Mouse (Mus musculus): ENCODE data around the gene Amph.
"Not testable (repeated sequence)": the region's sequence is repeated elsewhere in the genome, so short reads cannot be mapped to it uniquely, and the experiment has no call there.

Gene Amph

GRCm38 (mm10) chr13:19025906-19026305, 77.9 kb downstream of the Amph start:
- DNase-seq (ENCODE audit: low spot score in 2 of 2) = no peak

GRCm38 (mm10) chr13:19026923-19027322, 78.9 kb downstream of the Amph start:
- DNase-seq (ENCODE audit: low spot score in 2 of 2) = no peak

GRCm38 (mm10) chr13:19027766-19028350, 79.9 kb downstream of the Amph start:
- DNase-seq (ENCODE audit: low spot score in 2 of 2) = no peak

GRCm38 (mm10) chr13:19031916-19032688, 84.1 kb downstream of the Amph start:
- DNase-seq (ENCODE audit: low spot score in 2 of 2) = no peak

- DNase-seq (ENCODE audit: low spot score in 2 of 2) = no peak
Measured at GRCm38 (mm10) chr13:19052090-19052489, 104.1 kb downstream of the Amph start.

GRCm38 (mm10) chr13:19054504-19054903, 106.5 kb downstream of the Amph start:
- DNase-seq (ENCODE audit: low spot score in 2 of 2) = no peak

GRCm38 (mm10) chr13:19072261-19072660, 124.3 kb downstream of the Amph start:
- DNase-seq (ENCODE audit: low spot score in 2 of 2) = no peak

- no peak for DNase-seq (ENCODE audit: low spot score in 2 of 2)
Measured at GRCm38 (mm10) chr13:19077427-19077826, 129.4 kb downstream of the Amph start.

- DNase-seq (ENCODE audit: low spot score in 2 of 2) = no peak
Measured at GRCm38 (mm10) chr13:19081932-19082331, 133.9 kb downstream of the Amph start.

GRCm38 (mm10) chr13:19094571-19094970, 146.6 kb downstream of the Amph start:
- DNase-seq (ENCODE audit: low spot score in 2 of 2) = no peak

- no peak for DNase-seq (ENCODE audit: low spot score in 2 of 2)
Measured at GRCm38 (mm10) chr13:19097117-19097516, 149.1 kb downstream of the Amph start.

- no peak for DNase-seq (ENCODE audit: low spot score in 2 of 2)
Measured at GRCm38 (mm10) chr13:19101889-19102402, 153.9 kb downstream of the Amph start.

- DNase-seq (ENCODE audit: low spot score in 2 of 2) = no peak
Measured at GRCm38 (mm10) chr13:19106418-19106817, 158.4 kb downstream of the Amph start.

GRCm38 (mm10) chr13:19109331-19109730, 161.3 kb downstream of the Amph start:
- no peak for DNase-seq (ENCODE audit: low spot score in 2 of 2)

- DNase-seq (ENCODE audit: low spot score in 2 of 2) = no peak
Measured at GRCm38 (mm10) chr13:19113034-19113922, 165.3 kb downstream of the Amph start.

GRCm38 (mm10) chr13:19114761-19115160, 166.8 kb downstream of the Amph start:
- not testable (repeated sequence) for DNase-seq (ENCODE audit: low spot score in 2 of 2)

- DNase-seq (ENCODE audit: low spot score in 2 of 2) = no peak
Measured at GRCm38 (mm10) chr13:19126912-19127552, 179.0 kb downstream of the Amph start.

- no peak for DNase-seq (ENCODE audit: low spot score in 2 of 2)
Measured at GRCm38 (mm10) chr13:19133833-19134232, 185.8 kb downstream of the Amph start.

GRCm38 (mm10) chr13:19137212-19137611, 189.2 kb downstream of the Amph start:
- DNase-seq (ENCODE audit: low spot score in 2 of 2) = no peak

GRCm38 (mm10) chr13:19137932-19138331, 189.9 kb downstream of the Amph start:
- no peak for DNase-seq (ENCODE audit: low spot score in 2 of 2)

GRCm38 (mm10) chr13:19138550-19138949, 190.5 kb downstream of the Amph start:
- DNase-seq (ENCODE audit: low spot score in 2 of 2) = no peak

GRCm38 (mm10) chr13:19139104-19139503, 191.1 kb downstream of the Amph start:
- no peak for DNase-seq (ENCODE audit: low spot score in 2 of 2)
